In genomic region chr9:57593454-57594173, GRCm38 (mm10) we compare ENCODE assay signal across 15 mouse cellular contexts. TPM values are rescaled to one million over a fixed set of nuclear protein-coding genes. Genes with fewer than 3 reads are reported as not detected.
DNase-seq lines count a peak whose midpoint lies in the region; ATAC-seq and TF ChIP-seq lines count a peak whose summit lies in the region.
"Had no signal": no experiment of that assay in that cellular context is flagged by ENCODE, and none has a peak within 500 bp of the region (broad histone marks: within the 10 kb centered on the region; RNA-seq: fewer than 3 reads in every experiment).

No protein-coding gene starts in this region.

- no peak for TF ChIP-seq CTCF in left cerebral cortex, adult 2 months (IDR thresholded peaks at IDR 0.05)

- peaks cover 31% of the 10 kb centered on the region for H3K36me3 ChIP-seq in midbrain, embryonic 10.5 days
- peaks cover 27% of the 10 kb centered on the region for H3K36me3 ChIP-seq in midbrain, embryonic 14.5 days (ENCODE audit: control insufficient read depth, insufficient read depth, low read length)

- 0 out of 2 replicates have a peak overlapping the region, but pooled peaks have one; percentile 5 for H3K4me3 ChIP-seq in midbrain, embryonic 10.5 days
- H3K4me3 ChIP-seq in midbrain, embryonic 14.5 days (replicated peaks; ENCODE audit: low read depth, low read length), result no peak overlapping the region
- H3K4me3 ChIP-seq in left cerebral cortex, adult 2 months, result no peak overlapping the region
- H3K4me3 ChIP-seq: erythroblast, embryonic 14.5 days; megakaryocyte, embryonic 14.5 days had no signal

- no peaks in the 10 kb centered on the region for H3K9me3 ChIP-seq in midbrain, embryonic 10.5 days (replicated peaks)
- H3K9me3 ChIP-seq in midbrain, embryonic 14.5 days (ENCODE audit: control insufficient read depth, low read length), result no peaks in the 10 kb centered on the region
- H3K9me3 ChIP-seq: megakaryocyte, embryonic 14.5 days had no signal

- no peak for ATAC-seq in midbrain, embryonic 14.5 days (ENCODE audit: low FRiP score, low TSS enrichment)

- intact Hi-C loops in left cerebral cortex, adult 2 months (cut with DNase I), result loop anchor here (5.0 kb wide), 1 partner anchor 64 kb away; no protein-coding TSS in a partner anchor

- no peak overlapping the region for H3K4me2 ChIP-seq in midbrain, embryonic 14.5 days (ENCODE audit: low read length)
- H3K4me2 ChIP-seq: hindbrain, embryonic 14.5 days; lung, embryonic 14.5 days had no signal

- peak; percentile 34 to 43 for DNase-seq in cerebellum, postnatal 14 days
- DNase-seq in cerebellum, adult 9-11 months, result no peak
- peak; percentile 33 for DNase-seq in midbrain, embryonic 10.5 days (ENCODE audit: low spot score)
- no peak for DNase-seq in midbrain, embryonic 14.5 days
- DNase-seq in kidney, adult 18-20 months, result peak; percentile 80
- peak; percentile 83 to 84 for DNase-seq in kidney, postnatal 36 days
- DNase-seq in adrenal gland, adult 2 months, result no peak
- no peak for DNase-seq in left cerebral cortex, adult 2 months (ENCODE audit: extremely low spot score in 1 of 2, low spot score in 2 of 2)
- DNase-seq: adrenal gland, postnatal 10 days; lung, embryonic 14.5 days had no signal

- H3K4me1 ChIP-seq in midbrain, embryonic 10.5 days, result peaks cover 65% of the 10 kb centered on the region
- H3K4me1 ChIP-seq in midbrain, embryonic 14.5 days (ENCODE audit: control insufficient read depth, insufficient read depth, low read length), result peaks cover 11% of the 10 kb centered on the region

- peak overlapping the region; percentile 61; the same call in 1 of the 2 replicates for H3K27ac ChIP-seq in midbrain, embryonic 10.5 days (replicated peaks)
- no peak overlapping the region for H3K27ac ChIP-seq in midbrain, embryonic 14.5 days (replicated peaks; ENCODE audit: low read depth, low read length)
- no peak overlapping the region for H3K27ac ChIP-seq in left cerebral cortex, adult 2 months
- H3K27ac ChIP-seq: hindbrain, embryonic 14.5 days had no signal

- H3K27me3 ChIP-seq in midbrain, embryonic 10.5 days (ENCODE audit: low read depth, poor library complexity, severe bottlenecking), result 0 out of 2 replicates have a peak, but pooled peaks cover 7% of the 10 kb centered on the region
- no peaks in the 10 kb centered on the region for H3K27me3 ChIP-seq in midbrain, embryonic 14.5 days (ENCODE audit: control insufficient read depth, insufficient read depth, low read length)

- 52% methylated on average over 12 of the region's 12 CpGs for WGBS in midbrain, embryonic 10.5 days
- WGBS in midbrain, embryonic 14.5 days, result 38% methylated on average over 12 of the region's 12 CpGs

- no peak overlapping the region for H3K9ac ChIP-seq in midbrain, embryonic 14.5 days (replicated peaks; ENCODE audit: low read length)
- H3K9ac ChIP-seq: hindbrain, embryonic 14.5 days; lung, embryonic 14.5 days had no signal

RNA-seq across cellular contexts. Expression of gene Ulk3, which starts 4.4 kb away (rescaled TPM):
- 14.5 and 18.8 TPM in 2 replicates for polyA plus RNA-seq in midbrain, embryonic 10.5 days (2016; fragmentation: Nextera tagmentation; extraction: Ambion mirVana)
- 12.5 and 20.4 TPM in 2 replicates for polyA plus RNA-seq in midbrain, embryonic 14.5 days (2014; fragmentation: Nextera tagmentation; extraction: Ambion mirVana)
- 10 to 100 TPM; 11.0 to 14.7 TPM for total RNA-seq in adrenal gland, adult 2 months (2021)
- 20.7 and 23.0 TPM in 2 replicates for polyA plus RNA-seq in adrenal gland, adult 2 months (2012; rRNA removed)
- 10 to 100 TPM; 36.3 to 37.1 TPM for total RNA-seq in left cerebral cortex, adult 2 months (2021)

RNA-seq across cellular contexts. Expression of gene Cplx3, which starts 12.5 kb away (rescaled TPM):
- 2.5 and 3.1 TPM in 2 replicates for polyA plus RNA-seq in midbrain, embryonic 10.5 days (2016; fragmentation: Nextera tagmentation; extraction: Ambion mirVana)
- 0.74 and 0.96 TPM in 2 replicates for polyA plus RNA-seq in midbrain, embryonic 14.5 days (2014; fragmentation: Nextera tagmentation; extraction: Ambion mirVana)
- not detected for total RNA-seq in adrenal gland, adult 2 months (2021)
- not detected in 2 replicates for polyA plus RNA-seq in adrenal gland, adult 2 months (2012; rRNA removed)
- total RNA-seq in left cerebral cortex, adult 2 months (2021), result 1 to 10 TPM; 9.1 to 9.6 TPM
- total RNA-seq: adrenal gland, postnatal 10 days had no signal
- polyA plus RNA-seq: erythroblast, embryonic 14.5 days; hindbrain, embryonic 14.5 days; limb, embryonic 11.5 days; lung, embryonic 14.5 days had no signal

RNA-seq across cellular contexts. Expression of gene Lman1l, which starts 27.0 kb away (rescaled TPM):
- polyA plus RNA-seq in midbrain, embryonic 10.5 days (2016; fragmentation: Nextera tagmentation; extraction: Ambion mirVana), result 0.10 TPM in 1 of 2 replicates, not detected in the other
- polyA plus RNA-seq in midbrain, embryonic 14.5 days (2014; fragmentation: Nextera tagmentation; extraction: Ambion mirVana), result not detected in 2 replicates
- not detected for total RNA-seq in adrenal gland, adult 2 months (2021)
- polyA plus RNA-seq in adrenal gland, adult 2 months (2012; rRNA removed), result not detected in 2 replicates
- total RNA-seq in left cerebral cortex, adult 2 months (2021), result not detected
- total RNA-seq: adrenal gland, postnatal 10 days had no signal
- polyA plus RNA-seq: erythroblast, embryonic 14.5 days; hindbrain, embryonic 14.5 days; limb, embryonic 11.5 days; lung, embryonic 14.5 days; neural tube, embryonic 11.5 days had no signal

RNA-seq across cellular contexts. Expression of gene Scamp2, which starts 32.9 kb away (rescaled TPM):
- polyA plus RNA-seq in midbrain, embryonic 10.5 days (2016; fragmentation: Nextera tagmentation; extraction: Ambion mirVana), result 52.4 and 58.9 TPM in 2 replicates
- polyA plus RNA-seq in midbrain, embryonic 14.5 days (2014; fragmentation: Nextera tagmentation; extraction: Ambion mirVana), result 48.2 TPM in 2 replicates
- 10 to 100 TPM; 65.7 to 72.3 TPM for total RNA-seq in adrenal gland, adult 2 months (2021)
- polyA plus RNA-seq in adrenal gland, adult 2 months (2012; rRNA removed), result 81.1 and 94.0 TPM in 2 replicates
- 10 to 100 TPM; 19.8 to 22.3 TPM for total RNA-seq in left cerebral cortex, adult 2 months (2021)

RNA-seq across cellular contexts. Expression of gene Mpi, which starts 41.1 kb away (rescaled TPM):
- polyA plus RNA-seq in midbrain, embryonic 10.5 days (2016; fragmentation: Nextera tagmentation; extraction: Ambion mirVana), result 64.7 and 74.4 TPM in 2 replicates
- 53.5 and 56.5 TPM in 2 replicates for polyA plus RNA-seq in midbrain, embryonic 14.5 days (2014; fragmentation: Nextera tagmentation; extraction: Ambion mirVana)
- total RNA-seq in adrenal gland, adult 2 months (2021), result 10 to 100 TPM; 35.6 to 41.8 TPM
- 23.1 and 29.0 TPM in 2 replicates for polyA plus RNA-seq in adrenal gland, adult 2 months (2012; rRNA removed)
- 10 to 100 TPM; 63.4 to 76.9 TPM for total RNA-seq in left cerebral cortex, adult 2 months (2021)

Comparison
In these comparisons a context has a peak if more than half of its experiments do, and no peak if none do; other contexts are left out.
1. DNase-seq: peak in cerebellum, postnatal 14 days (2 of 2), midbrain, embryonic 10.5 days (single experiment), kidney, adult 18-20 months (single experiment) and kidney, postnatal 36 days (2 of 2); none in cerebellum, adult 9-11 months (single experiment), midbrain, embryonic 14.5 days (single experiment), adrenal gland, adult 2 months (single experiment) and left cerebral cortex, adult 2 months (0 of 2).